Mouse (Mus musculus) lung, embryonic 16.5 days (tissue): ENCODE data around the gene Spata33. TPM values are rescaled to one million over a fixed set of nuclear protein-coding genes. Genes with fewer than 3 reads are reported as not detected.
"Not testable (repeated sequence)": the region's sequence is repeated elsewhere in the genome, so short reads cannot be mapped to it uniquely, and the experiment has no call there.

Experiments
- ATAC-seq: fragments of 200-750 bp; cut with Nextera tagmentation; 2 replicates; pipeline ENCODE4 v1.8.0; 2017; ENCODE audit warnings: low read depth, mild to moderate bottlenecking, moderate library complexity
- H3K27ac ChIP-seq: fragments of 300-500 bp; sonication (generic); 2 replicates; pipeline ENCODE4 v1.5.1; 2014; ENCODE audit warnings: mild to moderate bottlenecking, control low read depth, low read length
- H3K27me3 ChIP-seq: fragments of 300-500 bp; sonication (generic); 2 replicates; pipeline ENCODE4 v1.6.1; 2014; ENCODE audit warnings: low read depth, low read length, mixed read lengths; ENCODE audit not compliant: control insufficient read depth, insufficient read depth
- H3K36me3 ChIP-seq: fragments of 300-500 bp; sonication (generic); 2 replicates; pipeline ENCODE4 v1.6.1; 2014; ENCODE audit warnings: low read length; ENCODE audit not compliant: control insufficient read depth, insufficient read depth
- H3K4me1 ChIP-seq: fragments of 300-500 bp; sonication (generic); replicated peaks from 2 replicates; pipeline ENCODE4 v1.6.1; 2014; ENCODE audit warnings: low read length, mixed read lengths; ENCODE audit not compliant: control insufficient read depth, insufficient read depth
- H3K4me2 ChIP-seq: fragments of 300-500 bp; sonication (generic); 2 replicates; pipeline ENCODE4 v1.6.1; 2014; ENCODE audit warnings: low read depth, low read length, control low read depth
- H3K4me3 ChIP-seq: fragments of 300-500 bp; sonication (generic); 2 replicates; pipeline ENCODE4 v1.5.1; 2014; ENCODE audit warnings: mild to moderate bottlenecking, low read length, control low read depth
- H3K9ac ChIP-seq: fragments of 300-500 bp; sonication (generic); 2 replicates; pipeline ENCODE4 v1.6.1; 2014; ENCODE audit warnings: low read length, control low read depth
- H3K9me3 ChIP-seq: fragments of 300-500 bp; sonication (generic); 2 replicates; pipeline ENCODE4 v1.6.1; 2016; ENCODE audit warnings: low read length; ENCODE audit not compliant: control insufficient read depth
- WGBS: fragments of 180-500 bp; shearing (Covaris S2); extraction: QIAGEN DNeasy Blood & Tissue Kit; methylation state at CpG from one replicate; pipeline ENCODE4 v1.1.7; 2014; 5-methylcytosine and 5-hydroxymethylcytosine counted together
- polyA plus RNA-seq: library from polyadenylated mRNA; unstranded; fragments of >200 nt; fragmentation: Nextera tagmentation; extraction: Ambion mirVana; gene quantifications from 2 replicates; pipeline ENCODE4 v1.2.1, GENCODE M21; 2015

The Spata33 gene
- polyA plus RNA-seq, 1 experiment from 2014 or later, result 6.7 TPM

DNA sequence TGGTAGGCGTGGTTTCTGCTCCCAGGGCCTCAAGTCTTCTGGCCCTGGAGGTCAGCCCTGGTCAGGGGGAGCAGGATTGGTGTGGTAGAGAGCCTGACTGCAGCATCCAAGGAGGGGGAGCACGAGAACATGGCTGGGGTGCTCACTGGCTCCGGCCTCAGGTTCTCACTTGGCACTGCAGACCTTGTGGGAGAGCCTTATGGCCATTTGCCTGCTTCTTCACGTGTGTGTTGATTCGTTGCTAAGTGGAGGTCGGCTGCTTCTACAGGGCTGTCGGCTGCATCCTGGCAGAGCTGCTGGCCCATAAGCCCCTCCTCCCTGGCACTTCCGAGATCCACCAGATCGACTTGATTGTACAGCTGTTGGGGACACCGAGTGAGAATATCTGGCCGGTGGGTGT, 17.7 kb downstream of the Spata33 start:
- not testable (repeated sequence) for H3K9me3 ChIP-seq, H3K27ac ChIP-seq, H3K4me1 ChIP-seq, H3K36me3 ChIP-seq, H3K4me3 ChIP-seq, H3K4me2 ChIP-seq, H3K9ac ChIP-seq, ATAC-seq, H3K27me3 ChIP-seq
- WGBS, result 83% methylated on average over 10 of the region's 11 CpGs

DNA sequence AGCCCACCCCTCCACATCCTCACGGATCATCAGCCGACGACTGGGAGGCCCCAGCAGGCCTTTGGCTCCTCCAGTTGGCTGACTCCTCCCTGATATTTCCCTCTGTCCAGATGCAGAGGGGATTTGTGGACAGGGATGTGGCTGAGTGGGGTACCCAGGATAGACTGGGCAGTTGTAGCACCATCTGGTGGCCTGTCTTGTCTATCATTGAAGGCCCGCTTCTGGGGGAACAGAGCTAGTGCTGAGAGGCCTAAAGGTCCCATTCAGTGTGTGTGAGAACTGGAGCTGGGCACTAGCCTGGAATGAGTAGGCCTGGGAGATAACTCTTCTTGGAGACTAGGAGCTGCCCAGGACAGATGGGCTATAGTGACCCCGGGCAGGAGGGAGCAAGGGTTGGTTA, 19.1 kb downstream of the Spata33 start:
- H3K4me3 ChIP-seq, result no peak overlapping the region
- H3K9ac ChIP-seq, result no peak overlapping the region
- no peak for ATAC-seq
- H3K9me3 ChIP-seq, result no peaks in the 10 kb centered on the region
- H3K27ac ChIP-seq, result no peak overlapping the region
- no peak overlapping the region for H3K4me2 ChIP-seq
- WGBS, result 33% methylated on average over 5 of the region's 5 CpGs
- peaks cover 3% of the 10 kb centered on the region for H3K27me3 ChIP-seq
- peaks cover 8% of the 10 kb centered on the region for H3K4me1 ChIP-seq
- H3K36me3 ChIP-seq, result peaks cover 3% of the 10 kb centered on the region; the same call in 1 of the 2 replicates

GRCm38 (mm10) chr8:123232553-123232952, 19.9 kb downstream of the Spata33 start:
- Histone ChIP-seq H3K27me3 (peaks cover 3% of the 10 kb centered on the region), H3K4me3 (no peak overlapping the region), H3K27ac (no peak overlapping the region), H3K9me3 (no peaks in the 10 kb centered on the region), H3K4me2 (no peak overlapping the region), H3K36me3 (no peaks in the 10 kb centered on the region), H3K4me1 (peaks cover 8% of the 10 kb centered on the region), H3K9ac (no peak overlapping the region)
- 29% methylated on average over 7 of the region's 7 CpGs for WGBS
- ATAC-seq, result no peak

GRCm38 (mm10) chr8:123233300-123233699, 20.7 kb downstream of the Spata33 start:
- Histone ChIP-seq H3K4me1 (peaks cover 8% of the 10 kb centered on the region), H3K4me2 (no peak overlapping the region), H3K36me3 (no peaks in the 10 kb centered on the region), H3K4me3 (no peak overlapping the region), H3K9me3 (no peaks in the 10 kb centered on the region), H3K9ac (no peak overlapping the region), H3K27ac (no peak overlapping the region), H3K27me3 (peaks cover 3% of the 10 kb centered on the region)
- no peak for ATAC-seq
- 52% methylated on average over 12 of the region's 13 CpGs for WGBS

DNA sequence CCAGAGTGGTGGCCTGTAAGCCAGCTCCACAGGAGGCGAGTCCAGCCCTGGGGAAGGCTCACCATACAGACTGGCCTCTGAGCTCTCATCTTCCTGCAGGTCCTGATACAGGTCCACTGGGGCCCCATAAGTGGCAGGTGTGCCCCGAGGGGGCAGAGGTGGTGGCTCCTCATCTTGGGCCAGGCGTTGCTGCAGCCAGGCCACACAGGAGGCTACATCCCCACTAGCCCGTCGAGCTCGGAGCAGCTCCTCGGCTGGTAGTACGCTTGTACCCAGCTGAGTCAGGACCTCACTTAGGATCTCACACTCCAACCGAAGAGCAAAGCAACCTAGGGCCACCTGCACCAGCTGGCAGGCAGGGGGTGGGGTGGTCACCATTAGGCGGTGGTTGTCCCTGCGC, 21.1 kb downstream of the Spata33 start:
- WGBS, result 69% methylated on average over 11 of the region's 11 CpGs
- Histone ChIP-seq H3K4me1 (peaks cover 8% of the 10 kb centered on the region), H3K9ac (no peak overlapping the region), H3K27me3 (peaks cover 3% of the 10 kb centered on the region), H3K36me3 (no peaks in the 10 kb centered on the region), H3K4me3 (no peak overlapping the region), H3K9me3 (no peaks in the 10 kb centered on the region), H3K4me2 (no peak overlapping the region), H3K27ac (no peak overlapping the region)
- ATAC-seq, result no peak

DNA sequence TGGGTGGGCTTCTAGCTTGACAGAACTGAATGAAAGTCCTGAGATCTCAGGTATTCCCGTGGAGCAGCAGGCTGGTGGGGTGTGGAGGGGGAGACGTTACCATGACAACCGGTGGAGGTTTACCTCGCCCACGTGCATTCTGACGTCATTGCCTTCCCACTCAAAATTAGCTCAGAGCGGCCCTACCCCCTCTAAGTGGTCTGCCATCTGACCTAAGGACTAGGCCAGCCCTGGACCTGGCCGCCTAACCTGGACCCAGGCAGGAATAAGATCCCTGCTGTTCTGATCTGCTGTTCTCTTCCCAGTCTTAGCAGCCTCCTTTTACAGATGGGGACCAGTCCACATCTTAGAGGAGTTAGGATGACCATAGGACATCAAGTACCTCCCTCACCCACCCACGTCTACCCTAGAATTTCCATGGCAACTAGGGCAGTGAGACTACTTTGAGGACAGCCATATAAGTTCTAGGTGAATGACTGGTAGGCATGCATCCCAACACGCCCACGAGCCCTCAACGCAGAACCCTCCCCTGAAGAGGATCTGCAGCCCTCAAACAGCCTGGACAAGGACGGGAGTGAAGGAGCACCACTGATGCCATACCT, 22.4 kb downstream of the Spata33 start:
- Histone ChIP-seq H3K36me3 (no peaks in the 10 kb centered on the region), H3K4me2 (peak overlapping the region; percentile 91), H3K4me3 (peak overlapping the region; percentile 68), H3K4me1 (peaks cover 8% of the 10 kb centered on the region), H3K9me3 (no peaks in the 10 kb centered on the region), H3K9ac (peak overlapping the region; percentile 73), H3K27ac (no peak overlapping the region), H3K27me3 (peaks cover 3% of the 10 kb centered on the region)
- 0 out of 2 replicates have a peak, but pooled peaks have one; percentile 11 for ATAC-seq
- 24% methylated on average over 13 of the region's 13 CpGs for WGBS

DNA sequence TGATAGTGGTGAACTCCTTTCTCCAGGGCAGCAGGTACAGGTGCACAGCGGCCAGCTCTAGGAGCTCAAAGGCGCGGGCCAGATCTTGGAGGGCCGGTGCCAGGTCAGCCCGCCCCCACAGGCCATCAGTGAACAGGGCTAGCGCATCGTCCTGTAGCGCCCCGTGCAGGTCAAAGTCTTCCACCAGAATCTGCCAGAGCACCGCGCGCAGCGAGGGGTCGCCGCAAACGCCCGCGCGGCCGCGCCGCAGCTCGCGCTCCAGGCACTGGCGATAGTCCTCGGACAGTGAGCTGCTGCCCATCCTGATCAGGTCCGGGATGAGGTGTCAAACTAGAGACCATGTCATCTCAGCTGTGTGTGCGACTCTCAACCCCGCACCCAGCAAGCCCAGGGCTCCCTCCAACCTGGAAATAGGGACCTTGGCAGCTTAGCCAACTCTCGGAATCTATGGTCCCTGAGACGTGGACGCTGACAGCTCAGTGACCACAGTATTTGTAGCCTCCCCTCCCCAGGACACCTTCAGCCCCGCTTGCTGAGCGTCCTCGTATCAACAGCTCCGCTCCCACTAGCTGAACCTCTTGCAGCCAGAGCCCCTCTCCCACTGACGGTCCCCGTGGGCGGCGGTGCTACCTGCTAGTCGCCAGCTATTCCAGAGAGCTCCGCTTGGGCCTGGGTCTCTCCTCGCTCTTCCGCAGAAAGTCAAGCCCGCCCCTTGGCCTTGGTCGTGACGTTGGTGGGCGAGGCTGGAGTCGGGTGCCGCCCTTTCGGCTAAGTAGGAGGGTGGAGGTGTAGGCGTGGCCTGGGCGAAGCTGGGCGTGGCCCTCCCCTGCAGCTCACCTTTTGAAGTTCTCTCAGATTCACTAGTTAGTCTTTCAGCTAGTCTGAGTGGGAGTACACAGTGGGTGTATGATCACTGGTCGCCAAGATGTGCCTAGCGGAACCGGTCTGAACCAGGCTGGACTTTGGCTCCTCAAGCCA, 23.2 kb downstream of the Spata33 start, which contains the start of gene Spata2l:
Gene Spata2l (minus strand): TSS at position 714 of the 978 bp plus-strand sequence.
- no peaks in the 10 kb centered on the region for H3K36me3 ChIP-seq
- peak within 1 kb of the TSS; percentile 91 for H3K4me2 ChIP-seq
- peaks cover 8% of the 10 kb centered on the region for H3K4me1 ChIP-seq
- H3K4me3 ChIP-seq, result peak within 1 kb of the TSS; percentile 68
- H3K27ac ChIP-seq, result no peak within 1 kb of the TSS
- ATAC-seq, result peak; percentile 92
- peaks cover 3% of the 10 kb centered on the region for H3K27me3 ChIP-seq
- 1% methylated on average over 57 of the region's 57 CpGs for WGBS
- H3K9me3 ChIP-seq, result no peaks in the 10 kb centered on the region
- peak within 1 kb of the TSS; percentile 73 for H3K9ac ChIP-seq

- ATAC-seq, result no peak
- peaks cover 8% of the 10 kb centered on the region for H3K4me1 ChIP-seq
- no peaks in the 10 kb centered on the region for H3K27me3 ChIP-seq
- H3K27ac ChIP-seq, result no peak overlapping the region
- H3K36me3 ChIP-seq, result no peaks in the 10 kb centered on the region; the same call in none of the 2 replicates
- no peaks in the 10 kb centered on the region for H3K9me3 ChIP-seq
- 80% methylated on average over 10 of the region's 10 CpGs for WGBS
- H3K9ac ChIP-seq, result no peak overlapping the region
- H3K4me2 ChIP-seq, result no peak overlapping the region
- H3K4me3 ChIP-seq, result no peak overlapping the region
These were observed 26.8 kb downstream of the Spata33 start for GRCm38 (mm10) chr8:123239398-123239797.
